Mouse (Mus musculus): Measurements from ENCODE around the gene Ece1.
A peak's percentile ranks its signal among the peaks of the same experiment; 100 is the strongest.

Ece1 gene

GRCm38 (mm10) chr4:137984212-137984611, 122.2 kb downstream of the Ece1 start:
- peak in 1 of 2 experiments; percentile 70 for DNase-seq (ENCODE audit: low spot score in 2 of 2)

GRCm38 (mm10) chr4:137984746-137985145, 122.7 kb downstream of the Ece1 start:
- DNase-seq (ENCODE audit: low spot score in 2 of 2): no peak

- DNase-seq (ENCODE audit: low spot score in 2 of 2): no peak
Measured at GRCm38 (mm10) chr4:137989426-137989825, 127.4 kb downstream of the Ece1 start.

GRCm38 (mm10) chr4:137990433-137990832, 128.4 kb downstream of the Ece1 start:
- DNase-seq (ENCODE audit: low spot score in 2 of 2): no peak

- no peak for DNase-seq (ENCODE audit: low spot score in 2 of 2)
Measured at GRCm38 (mm10) chr4:137991240-137991639, 129.2 kb downstream of the Ece1 start.

- DNase-seq (ENCODE audit: low spot score in 2 of 2): peak in 1 of 2 experiments; percentile 61
Measured at GRCm38 (mm10) chr4:137992890-137993289, 130.9 kb downstream of the Ece1 start, which contains the start of gene Eif4g3. TSS of gene Eif4g3 (plus strand) at chr4:137993022.

- DNase-seq (ENCODE audit: low spot score in 2 of 2): peak; percentile 98 to 100
Measured at GRCm38 (mm10) chr4:137993291-137993758, 131.3 kb downstream of the Ece1 start.

GRCm38 (mm10) chr4:137993821-137994561, 132.0 kb downstream of the Ece1 start:
- peak in 1 of 2 experiments; percentile 32 for DNase-seq (ENCODE audit: low spot score in 2 of 2)

GRCm38 (mm10) chr4:137994562-137995336, 132.7 kb downstream of the Ece1 start:
- no peak for DNase-seq (ENCODE audit: low spot score in 2 of 2)

GRCm38 (mm10) chr4:137995399-137995798, 133.4 kb downstream of the Ece1 start:
- DNase-seq (ENCODE audit: low spot score in 2 of 2): no peak

- DNase-seq (ENCODE audit: low spot score in 2 of 2): no peak
Measured at GRCm38 (mm10) chr4:137998232-137998631, 136.2 kb downstream of the Ece1 start.

- no peak for DNase-seq (ENCODE audit: low spot score in 2 of 2)
Measured at GRCm38 (mm10) chr4:138000682-138001081, 138.6 kb downstream of the Ece1 start.

GRCm38 (mm10) chr4:138003909-138004610, 142.0 kb downstream of the Ece1 start:
- no peak for DNase-seq (ENCODE audit: low spot score in 2 of 2)

GRCm38 (mm10) chr4:138005781-138006180, 143.7 kb downstream of the Ece1 start:
- DNase-seq (ENCODE audit: low spot score in 2 of 2): no peak

GRCm38 (mm10) chr4:138006951-138007613, 145.0 kb downstream of the Ece1 start:
- no peak for DNase-seq (ENCODE audit: low spot score in 2 of 2)

GRCm38 (mm10) chr4:138008646-138009045, 146.6 kb downstream of the Ece1 start:
- no peak for DNase-seq (ENCODE audit: low spot score in 2 of 2)

- DNase-seq (ENCODE audit: low spot score in 2 of 2): no peak
Measured at GRCm38 (mm10) chr4:138009786-138010502, 147.9 kb downstream of the Ece1 start.

- no peak for DNase-seq (ENCODE audit: low spot score in 2 of 2)
Measured at GRCm38 (mm10) chr4:138013723-138014479, 151.9 kb downstream of the Ece1 start.
